Mouse (Mus musculus) thymus, adult 2 months (tissue): ENCODE measurements around the gene D930048N14Rik.
A peak's percentile ranks its signal among the peaks of the same experiment; 100 is the strongest.

Source experiments
- CTCF ChIP-seq: fragments of 200-500 bp; IDR thresholded peaks from 2 replicates; pipeline ENCODE4 v1.5.1; 2012; ENCODE audit warnings: mild to moderate bottlenecking, control low read depth, low read length, moderate library complexity, borderline replicate concordance; ENCODE audit not compliant: control insufficient read depth, poor library complexity, insufficient read depth; ENCODE audit errors: extremely low read depth
- POLR2A ChIP-seq: fragments of 200-500 bp; IDR thresholded peaks from 2 replicates; pipeline ENCODE4 v1.6.1; 2012; ENCODE audit warnings: mild to moderate bottlenecking, low read length, control low read depth, moderate library complexity; ENCODE audit not compliant: control insufficient read depth, poor library complexity, insufficient read depth; ENCODE audit errors: extremely low read depth

GRCm38 (mm10) chr11:51644217-51644616 lies 6.5 kb upstream of the D930048N14Rik start:
- TF ChIP-seq CTCF (no peak), POLR2A (peak; percentile 58; the same call in 1 of the 2 replicates)
